Mouse (Mus musculus): Measurements from ENCODE around the gene Six5.

Six5 gene

GRCm38 (mm10) chr7:19096421-19096976 lies 2.1 kb downstream of the Six5 start:
- no peak for DNase-seq (ENCODE audit: low read depth, low spot score)

- DNase-seq (ENCODE audit: low read depth, low spot score) = no peak
These were observed 2.8 kb downstream of the Six5 start for GRCm38 (mm10) chr7:19097217-19097616.

- DNase-seq (ENCODE audit: low read depth, low spot score) = no peak
These were observed 3.5 kb downstream of the Six5 start for GRCm38 (mm10) chr7:19097863-19098262.

GRCm38 (mm10) chr7:19098811-19099210 lies 4.4 kb downstream of the Six5 start:
- DNase-seq (ENCODE audit: low read depth, low spot score) = no peak

- DNase-seq (ENCODE audit: low read depth, low spot score) = no peak
These were observed 5.9 kb downstream of the Six5 start for GRCm38 (mm10) chr7:19100290-19100689.

- no peak for DNase-seq (ENCODE audit: low read depth, low spot score)
These were observed 9.3 kb downstream of the Six5 start for GRCm38 (mm10) chr7:19103741-19104140.

- DNase-seq (ENCODE audit: low read depth, low spot score) = no peak
These were observed 10.1 kb downstream of the Six5 start for GRCm38 (mm10) chr7:19104486-19104885.

GRCm38 (mm10) chr7:19107436-19107835 lies 13.0 kb downstream of the Six5 start:
- no peak for DNase-seq (ENCODE audit: low read depth, low spot score)

- no peak for DNase-seq (ENCODE audit: low read depth, low spot score)
These were observed 15.2 kb downstream of the Six5 start for GRCm38 (mm10) chr7:19109565-19109964.

- peak; percentile 97 for DNase-seq (ENCODE audit: low read depth, low spot score)
These were observed 23.8 kb downstream of the Six5 start, which contains the start of gene Gm4969 for GRCm38 (mm10) chr7:19118028-19118771. Gene Gm4969 (minus strand): TSS chr7:19118368.

GRCm38 (mm10) chr7:19119083-19119482 lies 24.7 kb downstream of the Six5 start:
- DNase-seq (ENCODE audit: low read depth, low spot score) = no peak

GRCm38 (mm10) chr7:19119631-19120429 lies 25.4 kb downstream of the Six5 start, which contains the start of gene Fbxo46:
Gene Fbxo46 (plus strand): TSS chr7:19119859.
- DNase-seq (ENCODE audit: low read depth, low spot score) = peak; percentile 98

GRCm38 (mm10) chr7:19121686-19122085 lies 27.3 kb downstream of the Six5 start:
- no peak for DNase-seq (ENCODE audit: low read depth, low spot score)

- DNase-seq (ENCODE audit: low read depth, low spot score) = no peak
These were observed 30.3 kb downstream of the Six5 start for GRCm38 (mm10) chr7:19124713-19125112.

- no peak for DNase-seq (ENCODE audit: low read depth, low spot score)
These were observed 33.4 kb downstream of the Six5 start for GRCm38 (mm10) chr7:19127744-19128143.

GRCm38 (mm10) chr7:19129396-19129795 lies 35.0 kb downstream of the Six5 start:
- DNase-seq (ENCODE audit: low read depth, low spot score) = no peak

- DNase-seq (ENCODE audit: low read depth, low spot score) = no peak
These were observed 36.3 kb downstream of the Six5 start for GRCm38 (mm10) chr7:19130657-19131056.

- DNase-seq (ENCODE audit: low read depth, low spot score) = peak; percentile 100
These were observed 37.0 kb downstream of the Six5 start for GRCm38 (mm10) chr7:19131324-19131848.

- peak; percentile 54 for DNase-seq (ENCODE audit: low read depth, low spot score)
These were observed 41.8 kb downstream of the Six5 start for GRCm38 (mm10) chr7:19136168-19136567.

- no peak for DNase-seq (ENCODE audit: low read depth, low spot score)
These were observed 42.4 kb downstream of the Six5 start for GRCm38 (mm10) chr7:19136673-19137334.

GRCm38 (mm10) chr7:19137380-19137779 lies 43.0 kb downstream of the Six5 start:
- DNase-seq (ENCODE audit: low read depth, low spot score) = peak; percentile 85

GRCm38 (mm10) chr7:19146793-19147192 lies 52.4 kb downstream of the Six5 start:
- no peak for DNase-seq (ENCODE audit: low read depth, low spot score)

Measured in ZHBTc4 (cell line).